Mouse (Mus musculus): ENCODE results near the gene Gm973. TPM values are rescaled to one million over a fixed set of nuclear protein-coding genes. Genes with fewer than 3 reads are reported as not detected.
"Not testable (repeated sequence)": the region's sequence is repeated elsewhere in the genome, so short reads cannot be mapped to it uniquely, and the experiment has no call there.

The Gm973 gene
- polyA plus RNA-seq, 1 experiment from 2014 or later = 1.3 TPM

DNA sequence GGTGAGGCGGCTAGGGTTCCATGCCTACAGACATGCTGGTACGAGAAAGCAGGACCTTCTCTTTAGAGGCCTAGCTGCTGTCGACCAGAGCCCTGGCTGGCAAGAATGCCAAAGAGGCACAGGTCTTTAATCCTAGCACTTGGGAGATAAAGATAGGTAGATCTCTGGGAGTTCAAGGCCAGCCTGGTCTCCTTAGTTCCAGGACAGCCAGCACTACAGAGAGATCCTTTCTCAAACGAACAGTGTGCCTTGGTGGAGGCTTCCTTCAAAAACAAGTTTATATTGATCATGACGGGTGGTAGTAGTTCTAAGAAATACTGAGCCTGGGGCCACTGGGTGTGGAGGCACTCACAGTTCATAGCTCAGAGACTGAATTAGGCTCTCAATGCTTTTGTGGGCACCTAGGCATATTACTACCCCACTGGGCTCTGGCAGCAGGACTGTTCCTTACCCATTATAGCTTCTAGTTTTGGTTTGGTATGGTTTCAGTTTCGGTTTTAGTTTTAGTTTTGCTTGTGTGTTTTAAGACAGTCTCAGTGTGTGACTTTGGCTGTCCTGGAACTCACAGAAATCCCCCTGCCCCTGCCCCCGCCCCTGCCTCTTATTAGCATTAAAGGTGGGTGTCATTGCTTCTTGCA is 92.2 kb downstream of the Gm973 start:
- DNase-seq (ENCODE audit: extremely low spot score, low spot score) = no peak
- no peaks in the 10 kb centered on the region for H3K36me3 ChIP-seq (replicated peaks)
- H3K27me3 ChIP-seq (ENCODE audit: poor library complexity, severe bottlenecking) = no peaks in the 10 kb centered on the region
- peaks cover 13% of the 10 kb centered on the region for H3K4me1 ChIP-seq
- no peaks in the 10 kb centered on the region for H3K9me3 ChIP-seq
- no peak overlapping the region for H3K4me3 ChIP-seq
- H3K27ac ChIP-seq = no peak overlapping the region
- WGBS = 89% methylated on average over 7 of the region's 7 CpGs

GRCm38 (mm10) chr1:59608920-59609319 is 92.9 kb downstream of the Gm973 start:
- Histone ChIP-seq H3K9me3 (no peaks in the 10 kb centered on the region), H3K27ac (no peak overlapping the region), H3K4me1 (peaks cover 11% of the 10 kb centered on the region), H3K27me3 (ENCODE audit: poor library complexity, severe bottlenecking) (no peaks in the 10 kb centered on the region), H3K36me3 (replicated peaks) (no peaks in the 10 kb centered on the region), H3K4me3 (no peak overlapping the region)
- WGBS = 66% methylated on average over 5 of the region's 5 CpGs
- no peak for DNase-seq (ENCODE audit: extremely low spot score, low spot score)

- peaks cover 13% of the 10 kb centered on the region; the same call in 1 of the 2 replicates for H3K4me1 ChIP-seq
- H3K27me3 ChIP-seq (ENCODE audit: poor library complexity, severe bottlenecking) = no peaks in the 10 kb centered on the region
- no peak overlapping the region for H3K27ac ChIP-seq
- H3K36me3 ChIP-seq (replicated peaks) = no peaks in the 10 kb centered on the region
- H3K9me3 ChIP-seq = no peaks in the 10 kb centered on the region
- WGBS = 81% methylated on average over 4 of the region's 4 CpGs
- DNase-seq (ENCODE audit: extremely low spot score, low spot score) = no peak
- H3K4me3 ChIP-seq = no peak overlapping the region
Measured at GRCm38 (mm10) chr1:59609458-59609857, 93.4 kb downstream of the Gm973 start.

GRCm38 (mm10) chr1:59609896-59610295 is 93.8 kb downstream of the Gm973 start:
- H3K4me1 ChIP-seq = peaks cover 13% of the 10 kb centered on the region; the same call in 1 of the 2 replicates
- no peaks in the 10 kb centered on the region for H3K27me3 ChIP-seq (ENCODE audit: poor library complexity, severe bottlenecking)
- no peak overlapping the region for H3K27ac ChIP-seq
- no peaks in the 10 kb centered on the region for H3K36me3 ChIP-seq (replicated peaks)
- DNase-seq (ENCODE audit: extremely low spot score, low spot score) = no peak
- H3K9me3 ChIP-seq = no peaks in the 10 kb centered on the region
- 90% methylated on average over 10 of the region's 10 CpGs for WGBS
- no peak overlapping the region for H3K4me3 ChIP-seq

- 90% methylated on average over 3 of the region's 3 CpGs for WGBS
- H3K4me1 ChIP-seq = peaks cover 13% of the 10 kb centered on the region; the same call in 1 of the 2 replicates
- no peak overlapping the region for H3K27ac ChIP-seq
- H3K27me3 ChIP-seq (ENCODE audit: poor library complexity, severe bottlenecking) = no peaks in the 10 kb centered on the region
- DNase-seq (ENCODE audit: extremely low spot score, low spot score) = no peak
- no peak overlapping the region for H3K4me3 ChIP-seq
- no peaks in the 10 kb centered on the region for H3K36me3 ChIP-seq (replicated peaks)
- no peaks in the 10 kb centered on the region for H3K9me3 ChIP-seq
Measured at GRCm38 (mm10) chr1:59610929-59611328, 94.9 kb downstream of the Gm973 start.

DNA sequence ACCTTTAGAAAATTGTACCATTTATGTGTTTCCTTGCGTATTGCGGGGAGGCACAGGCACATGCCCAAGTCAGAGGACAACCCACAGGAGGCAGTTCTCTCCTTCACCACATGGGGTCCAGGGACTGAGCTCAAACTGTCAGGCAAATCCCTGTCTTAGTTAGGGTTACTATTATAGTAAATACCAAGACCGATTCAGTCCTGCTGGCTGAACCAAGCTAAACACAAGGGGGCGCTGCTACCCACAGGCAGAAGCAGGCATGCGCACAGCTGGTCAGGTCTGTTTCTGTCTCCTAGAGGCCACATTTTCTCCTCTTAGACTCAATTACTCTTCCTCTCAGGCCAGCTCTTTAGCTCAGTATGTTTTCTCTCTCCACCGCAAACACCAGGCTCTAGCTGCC is 97.7 kb downstream of the Gm973 start:
- Histone ChIP-seq H3K27me3 (ENCODE audit: poor library complexity, severe bottlenecking) (no peaks in the 10 kb centered on the region), H3K9me3 (no peaks in the 10 kb centered on the region), H3K27ac (0 out of 2 replicates have a peak overlapping the region, but pooled peaks have one; percentile 33), H3K4me1 (peaks cover 9% of the 10 kb centered on the region; the same call in 1 of the 2 replicates), H3K36me3 (replicated peaks) (no peaks in the 10 kb centered on the region), H3K4me3 (no peak overlapping the region)
- 53% methylated on average over 6 of the region's 6 CpGs for WGBS
- DNase-seq (ENCODE audit: extremely low spot score, low spot score) = peak; percentile 65

- peaks cover 7% of the 10 kb centered on the region; the same call in 1 of the 2 replicates for H3K4me1 ChIP-seq
- DNase-seq (ENCODE audit: extremely low spot score, low spot score) = no peak
- H3K36me3 ChIP-seq (replicated peaks) = no peaks in the 10 kb centered on the region
- H3K27me3 ChIP-seq (ENCODE audit: poor library complexity, severe bottlenecking) = no peaks in the 10 kb centered on the region
- no peak overlapping the region for H3K27ac ChIP-seq
- 93% methylated on average over 2 of the region's 2 CpGs for WGBS
- H3K4me3 ChIP-seq = no peak overlapping the region
- H3K9me3 ChIP-seq = no peaks in the 10 kb centered on the region
Measured at GRCm38 (mm10) chr1:59615021-59615420, 99.0 kb downstream of the Gm973 start.

DNA sequence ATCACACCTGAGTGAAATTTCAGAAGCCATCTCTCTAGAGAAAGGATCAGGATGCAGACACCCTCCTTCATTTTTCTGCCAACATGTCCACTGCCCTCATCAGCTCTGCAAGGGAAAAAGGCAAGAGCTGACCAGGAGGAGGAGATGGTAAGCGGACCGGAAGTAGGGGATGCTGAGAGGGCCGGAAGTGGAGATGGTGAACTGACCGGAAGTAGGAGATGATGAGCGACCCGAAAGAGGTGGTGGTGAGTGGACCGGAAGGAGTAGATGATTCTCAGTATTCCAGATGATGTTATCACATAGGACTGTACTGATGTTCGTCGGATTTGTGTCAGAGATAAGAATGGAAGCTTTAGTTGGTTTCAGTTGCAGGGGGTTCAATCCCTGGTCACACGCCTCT is 103.1 kb downstream of the Gm973 start:
- H3K9me3 ChIP-seq = no peaks in the 10 kb centered on the region
- H3K36me3 ChIP-seq (replicated peaks) = no peaks in the 10 kb centered on the region
- no peak overlapping the region for H3K4me3 ChIP-seq
- WGBS = 88% methylated on average over 10 of the region's 10 CpGs
- no peak overlapping the region for H3K27ac ChIP-seq
- no peak for DNase-seq (ENCODE audit: extremely low spot score, low spot score)
- peaks cover 3% of the 10 kb centered on the region; the same call in 1 of the 2 replicates for H3K4me1 ChIP-seq
- H3K27me3 ChIP-seq (ENCODE audit: poor library complexity, severe bottlenecking) = no peaks in the 10 kb centered on the region

DNA sequence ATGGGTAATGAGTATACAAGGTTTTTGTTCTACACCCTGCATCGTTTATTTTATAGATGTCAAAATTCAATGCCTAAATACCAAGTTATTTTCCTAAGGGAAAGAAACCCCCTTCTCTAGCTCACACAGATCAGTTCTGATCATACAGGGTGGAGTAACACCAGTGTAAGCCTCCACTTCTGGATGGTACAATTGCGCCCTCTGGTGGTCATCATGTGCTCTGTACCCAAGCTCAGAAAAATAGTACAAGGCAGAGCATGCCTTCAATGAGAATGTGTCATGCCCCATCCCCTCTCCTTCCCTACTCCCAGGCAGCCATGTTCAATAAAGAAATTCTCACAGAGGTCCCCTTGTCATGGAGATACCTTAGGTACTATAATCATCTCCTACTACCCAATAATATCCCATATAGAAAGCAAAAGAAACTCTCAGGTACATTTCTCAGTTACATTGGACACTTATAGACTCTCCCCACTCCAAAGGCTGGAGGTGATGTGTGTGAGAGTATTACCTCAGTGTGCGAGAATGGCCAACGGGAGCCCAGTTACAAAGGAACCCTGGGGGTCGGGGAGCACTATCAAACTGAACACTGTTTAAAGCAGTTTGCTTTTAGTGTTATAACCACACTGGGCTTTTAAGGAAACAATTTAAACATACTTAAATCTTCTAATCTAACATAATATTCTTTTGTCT is 107.4 kb downstream of the Gm973 start:
- H3K9me3 ChIP-seq = no peaks in the 10 kb centered on the region
- no peaks in the 10 kb centered on the region for H3K4me1 ChIP-seq
- peak; percentile 79 for DNase-seq (ENCODE audit: extremely low spot score, low spot score)
- WGBS = 30% methylated on average over 5 of the region's 5 CpGs
- no peak overlapping the region for H3K27ac ChIP-seq
- no peaks in the 10 kb centered on the region for H3K36me3 ChIP-seq (replicated peaks)
- H3K4me3 ChIP-seq = no peak overlapping the region
- H3K27me3 ChIP-seq (ENCODE audit: poor library complexity, severe bottlenecking) = no peaks in the 10 kb centered on the region

DNA sequence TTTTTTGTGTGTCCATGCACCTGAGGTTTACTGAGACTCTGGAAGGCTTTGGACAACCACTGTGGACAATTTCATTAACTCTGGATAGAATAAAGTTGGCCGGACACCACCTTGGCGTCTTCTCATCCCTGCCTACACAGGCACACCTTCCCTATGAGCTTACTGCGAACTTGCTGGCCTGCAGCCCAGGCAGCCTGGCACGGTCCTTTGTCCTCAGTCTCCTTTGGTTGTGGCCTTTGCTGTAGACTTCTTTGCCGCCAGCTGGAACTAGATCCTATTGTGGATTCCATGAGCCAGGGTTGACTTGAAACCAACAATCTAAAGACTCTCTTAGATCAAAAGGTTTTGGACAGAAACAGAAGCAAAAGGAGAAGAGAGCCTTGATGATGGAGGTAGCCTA is 109.3 kb downstream of the Gm973 start:
- Histone ChIP-seq H3K36me3 (replicated peaks) (no peaks in the 10 kb centered on the region), H3K27me3 (ENCODE audit: poor library complexity, severe bottlenecking) (no peaks in the 10 kb centered on the region), H3K4me1 (peaks cover 3% of the 10 kb centered on the region; the same call in 1 of the 2 replicates), H3K9me3 (no peaks in the 10 kb centered on the region), H3K4me3 (no peak overlapping the region), H3K27ac (no peak overlapping the region)
- DNase-seq (ENCODE audit: extremely low spot score, low spot score) = no peak
- WGBS = 88% methylated on average over 5 of the region's 5 CpGs

DNA sequence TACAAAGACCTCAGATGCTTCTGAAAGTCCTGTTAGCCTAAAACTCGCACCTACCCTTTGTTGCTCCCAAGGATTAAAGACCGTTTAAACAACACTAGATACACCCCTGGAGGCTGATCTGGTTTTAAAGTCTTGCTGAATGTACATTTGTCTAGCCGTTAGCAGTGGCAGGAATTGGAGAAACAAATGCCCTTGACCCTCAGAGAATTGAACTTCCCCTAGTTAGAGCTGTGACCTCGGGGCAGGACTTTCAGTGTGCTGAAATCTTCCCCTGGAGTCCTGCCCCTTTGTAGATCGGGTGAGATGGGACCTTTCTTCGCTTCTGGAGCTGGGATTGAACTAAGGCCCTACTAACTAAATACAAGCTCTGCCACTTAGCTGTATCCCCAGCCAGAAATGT is 113.1 kb downstream of the Gm973 start:
- H3K4me1 ChIP-seq = peaks cover 3% of the 10 kb centered on the region; the same call in 1 of the 2 replicates
- DNase-seq (ENCODE audit: extremely low spot score, low spot score) = no peak
- H3K27me3 ChIP-seq (ENCODE audit: poor library complexity, severe bottlenecking) = no peaks in the 10 kb centered on the region
- H3K4me3 ChIP-seq = no peak overlapping the region
- H3K36me3 ChIP-seq (replicated peaks) = no peaks in the 10 kb centered on the region
- H3K27ac ChIP-seq = no peak overlapping the region
- WGBS = 55% methylated on average over 6 of the region's 6 CpGs
- H3K9me3 ChIP-seq = no peaks in the 10 kb centered on the region

DNA sequence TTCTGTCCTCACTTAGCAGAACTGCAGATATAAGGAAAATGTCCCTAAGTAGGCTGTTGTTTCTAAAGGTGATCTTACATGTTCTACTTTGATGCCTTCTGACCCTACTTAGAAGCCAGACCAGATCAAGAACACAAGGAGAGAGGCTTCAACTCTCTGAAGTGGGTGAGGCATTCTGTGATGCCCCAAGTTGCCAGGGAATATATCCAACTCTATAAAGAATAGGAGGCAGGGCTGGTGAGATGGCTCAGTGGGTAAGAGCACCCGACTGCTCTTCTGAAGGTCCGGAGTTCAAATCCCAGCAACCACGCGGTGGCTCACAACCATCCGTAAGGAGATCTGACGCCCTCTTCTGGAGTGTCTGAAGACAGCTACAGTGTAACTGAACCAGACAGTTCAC is 114.3 kb downstream of the Gm973 start:
- H3K4me3 ChIP-seq; H3K27me3 ChIP-seq (ENCODE audit: poor library complexity, severe bottlenecking); H3K4me1 ChIP-seq; DNase-seq (ENCODE audit: extremely low spot score, low spot score); H3K36me3 ChIP-seq (replicated peaks); H3K9me3 ChIP-seq; H3K27ac ChIP-seq: not testable (repeated sequence)
- 86% methylated on average over 6 of the region's 6 CpGs for WGBS

DNA sequence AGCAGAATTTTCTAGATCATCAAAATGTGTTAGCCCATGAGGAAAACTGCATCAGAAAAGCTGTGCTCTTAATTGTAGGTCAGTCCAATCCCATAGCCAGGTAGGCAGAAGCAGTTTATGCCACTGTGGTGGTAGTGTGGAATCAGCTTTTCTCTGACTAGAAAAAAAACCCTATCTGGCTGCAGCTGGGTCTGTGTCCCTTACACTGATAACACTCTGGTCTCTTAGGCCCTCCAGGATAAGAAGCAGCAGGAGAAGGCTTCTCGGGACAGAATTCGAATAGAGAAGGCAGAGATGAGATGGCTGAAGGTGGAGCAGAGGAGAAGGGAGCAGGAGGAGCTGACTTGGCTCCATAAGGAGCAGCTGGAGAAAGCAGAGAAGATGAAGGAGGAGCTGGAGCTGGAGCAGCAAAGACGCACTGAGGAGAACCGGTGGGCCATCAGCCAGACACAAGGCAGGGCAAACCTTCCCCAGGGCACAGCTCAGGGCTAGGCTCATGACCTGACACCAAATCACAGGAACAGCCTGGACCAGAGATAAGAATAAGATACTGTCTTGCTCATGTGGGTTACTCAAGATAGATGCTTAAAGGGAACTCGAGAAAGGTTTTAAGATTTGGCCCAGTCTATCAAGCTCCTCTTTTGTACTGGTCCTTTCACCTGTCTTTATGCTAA is 116.1 kb downstream of the Gm973 start:
- H3K27me3 ChIP-seq (ENCODE audit: poor library complexity, severe bottlenecking) = no peaks in the 10 kb centered on the region
- no peaks in the 10 kb centered on the region for H3K9me3 ChIP-seq
- peaks cover 3% of the 10 kb centered on the region; the same call in 1 of the 2 replicates for H3K4me1 ChIP-seq
- H3K27ac ChIP-seq = no peak overlapping the region
- 90% methylated on average over 5 of the region's 5 CpGs for WGBS
- no peak for DNase-seq (ENCODE audit: extremely low spot score, low spot score)
- H3K36me3 ChIP-seq (replicated peaks) = no peaks in the 10 kb centered on the region
- H3K4me3 ChIP-seq = no peak overlapping the region

All from forebrain, embryonic 10.5 days (tissue).